Mouse (Mus musculus) kidney, embryonic 14.5 days (tissue): ENCODE measurements around the gene Hmgcl. TPM values are rescaled to one million over a fixed set of nuclear protein-coding genes. Genes with fewer than 3 reads are reported as not detected.

Experiments used
- ATAC-seq: fragments of 200-750 bp; cut with Nextera tagmentation; 2 replicates; pipeline ENCODE4 v1.8.0; 2017; ENCODE audit warnings: moderate number of reproducible peaks, mild to moderate bottlenecking, moderate TSS enrichment, moderate library complexity; ENCODE audit not compliant: low FRiP score, low TSS enrichment
- H3K27ac ChIP-seq: fragments of 300-500 bp; sonication (generic); 2 replicates; pipeline ENCODE4 v1.5.1; 2014; ENCODE audit warnings: low read depth, mild to moderate bottlenecking, low read length, moderate library complexity, mixed read lengths
- H3K27me3 ChIP-seq: fragments of 300-500 bp; sonication (generic); 2 replicates; pipeline ENCODE4 v1.6.1; 2014; ENCODE audit warnings: mild to moderate bottlenecking, low read length; ENCODE audit not compliant: control insufficient read depth, insufficient read depth
- H3K36me3 ChIP-seq: fragments of 300-500 bp; sonication (generic); 2 replicates; pipeline ENCODE4 v1.6.1; 2014; ENCODE audit warnings: low read length, mixed read lengths; ENCODE audit not compliant: control insufficient read depth, insufficient read depth
- H3K4me1 ChIP-seq: fragments of 300-500 bp; sonication (generic); 2 replicates; pipeline ENCODE4 v1.6.1; 2014; ENCODE audit warnings: low read length, mixed read lengths; ENCODE audit not compliant: control insufficient read depth, insufficient read depth
- H3K4me2 ChIP-seq: fragments of 300-500 bp; sonication (generic); replicated peaks from 2 replicates; pipeline ENCODE4 v1.6.1; 2014; ENCODE audit warnings: low read depth, mild to moderate bottlenecking, low read length
- H3K4me3 ChIP-seq: fragments of 300-500 bp; sonication (generic); 2 replicates; pipeline ENCODE4 v1.5.1; 2014; ENCODE audit warnings: mild to moderate bottlenecking, low read length
- H3K9ac ChIP-seq: fragments of 300-500 bp; sonication (generic); 2 replicates; pipeline ENCODE4 v1.6.1; 2014; ENCODE audit warnings: low read depth, mild to moderate bottlenecking, low read length, moderate library complexity
- H3K9me3 ChIP-seq: fragments of 300-500 bp; sonication (generic); 2 replicates; pipeline ENCODE4 v1.6.1; 2016; ENCODE audit warnings: low read length; ENCODE audit not compliant: control insufficient read depth
- WGBS: fragments of 180-500 bp; shearing (Covaris S2); extraction: QIAGEN DNeasy Blood & Tissue Kit; methylation state at CpG from one replicate; pipeline ENCODE4 v1.1.7; 2014; 5-methylcytosine and 5-hydroxymethylcytosine counted together
- polyA plus RNA-seq: library from polyadenylated mRNA; unstranded; fragments of >200 nt; fragmentation: Nextera tagmentation; extraction: Ambion mirVana; gene quantifications from 2 replicates; pipeline ENCODE4 v1.2.1, GENCODE M21; 2014

Hmgcl gene
- polyA plus RNA-seq, 1 experiment from 2014 or later: 81.1 TPM

DNA sequence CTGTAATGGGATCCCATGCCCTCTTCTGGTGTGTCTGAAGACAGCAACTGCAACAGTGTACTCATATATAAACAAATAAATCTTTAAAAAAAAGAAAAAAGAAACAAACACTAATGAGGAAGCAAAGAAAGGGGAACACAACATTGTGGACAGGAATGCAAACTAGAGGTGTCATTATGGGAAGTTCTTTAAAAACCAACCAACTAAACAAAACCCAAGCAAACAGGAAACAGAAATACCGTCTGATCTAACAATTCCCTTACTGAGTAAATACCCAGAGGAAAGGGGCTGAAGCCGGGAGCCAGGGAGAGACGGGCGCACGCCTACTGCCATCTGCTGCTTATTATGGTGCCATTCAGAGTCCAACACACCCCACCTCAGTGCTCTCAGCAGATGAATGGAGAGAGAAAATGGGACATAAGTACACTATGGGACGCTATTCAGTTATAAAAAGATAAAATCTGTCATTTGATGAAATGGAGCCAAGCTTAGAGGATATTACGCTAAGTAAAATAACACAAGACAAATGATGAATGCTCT lies 35.3 kb downstream of the Hmgcl start:
- H3K4me2 ChIP-seq: no peak overlapping the region
- no peak overlapping the region for H3K9ac ChIP-seq
- ATAC-seq: no peak
- no peak overlapping the region for H3K4me3 ChIP-seq
- H3K9me3 ChIP-seq: no peaks in the 10 kb centered on the region
- no peaks in the 10 kb centered on the region for H3K27me3 ChIP-seq
- no peak overlapping the region for H3K27ac ChIP-seq
- H3K4me1 ChIP-seq: peaks cover 9% of the 10 kb centered on the region
- peaks cover 36% of the 10 kb centered on the region for H3K36me3 ChIP-seq
- WGBS: 85% methylated on average over 7 of the region's 7 CpGs

DNA sequence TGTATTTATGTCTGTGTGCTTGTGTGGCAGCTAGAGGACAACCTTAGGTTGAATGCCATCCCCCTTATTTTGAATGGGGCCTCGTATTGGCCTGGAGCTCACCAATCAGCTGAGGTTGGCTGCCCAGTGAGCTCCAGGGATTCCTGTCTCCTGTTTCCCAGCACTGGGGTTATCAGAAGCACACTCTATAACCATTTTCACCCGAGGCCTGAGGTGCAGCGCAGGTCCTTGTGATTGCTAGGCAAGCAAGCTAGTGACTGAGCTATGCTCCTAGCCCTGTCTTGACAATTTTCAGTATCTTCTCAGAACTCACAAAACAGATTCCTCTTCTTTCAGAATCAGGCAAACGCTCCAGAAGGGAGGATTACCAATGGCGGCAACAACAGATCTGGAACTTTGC lies 38.3 kb downstream of the Hmgcl start:
- no peak overlapping the region for H3K27ac ChIP-seq
- 85% methylated on average over 5 of the region's 5 CpGs for WGBS
- H3K9me3 ChIP-seq: no peaks in the 10 kb centered on the region
- H3K4me3 ChIP-seq: no peak overlapping the region
- H3K4me1 ChIP-seq: peaks cover 9% of the 10 kb centered on the region
- peaks cover 19% of the 10 kb centered on the region; the same call in 1 of the 2 replicates for H3K36me3 ChIP-seq
- H3K27me3 ChIP-seq: no peaks in the 10 kb centered on the region
- no peak for ATAC-seq
- H3K4me2 ChIP-seq: no peak overlapping the region
- no peak overlapping the region for H3K9ac ChIP-seq

DNA sequence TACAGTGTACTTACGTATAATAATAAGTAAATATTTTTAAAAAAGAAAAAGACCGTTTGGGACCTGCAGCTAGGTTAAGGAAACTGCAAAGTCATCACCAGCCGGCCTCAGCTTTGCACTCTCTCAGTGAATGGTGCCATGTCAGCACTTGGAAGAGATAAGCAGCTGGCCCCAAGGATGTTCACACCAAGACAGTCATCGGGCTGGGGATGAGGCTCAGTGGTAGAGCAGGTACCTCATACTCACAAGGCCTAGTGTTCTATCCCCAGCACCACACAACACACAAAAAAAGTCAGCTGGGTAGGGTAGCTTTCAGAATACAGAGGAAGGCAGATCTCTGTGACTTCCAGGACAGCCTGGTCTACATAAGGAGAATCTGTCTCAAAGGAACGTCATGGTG lies 38.9 kb downstream of the Hmgcl start:
- no peak for ATAC-seq
- Histone ChIP-seq H3K9me3 (no peaks in the 10 kb centered on the region), H3K27me3 (no peaks in the 10 kb centered on the region), H3K27ac (no peak overlapping the region), H3K9ac (no peak overlapping the region), H3K4me3 (no peak overlapping the region), H3K4me1 (peaks cover 9% of the 10 kb centered on the region), H3K4me2 (no peak overlapping the region), H3K36me3 (peaks cover 19% of the 10 kb centered on the region; the same call in 1 of the 2 replicates)
- WGBS: 90% methylated on average over 5 of the region's 5 CpGs

DNA sequence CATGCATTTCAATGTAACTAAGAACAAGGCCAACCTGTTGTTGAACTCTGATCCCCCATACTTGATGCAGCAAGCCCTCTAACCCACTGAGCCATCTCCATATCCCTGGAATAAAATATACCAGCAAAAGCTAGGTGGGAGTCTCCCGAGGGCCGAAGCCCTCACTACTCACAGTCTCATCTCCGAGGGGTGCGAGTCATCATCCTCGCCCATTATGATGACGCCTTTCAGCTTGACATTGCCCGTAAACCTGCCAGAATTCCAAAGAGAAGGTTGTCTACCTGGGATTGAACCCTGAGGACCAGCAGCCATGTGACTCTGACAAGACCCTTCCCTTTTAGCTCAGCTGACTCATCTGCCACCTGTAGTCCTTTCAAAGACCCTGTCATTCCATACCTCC lies 39.5 kb downstream of the Hmgcl start:
- H3K36me3 ChIP-seq: peaks cover 19% of the 10 kb centered on the region; the same call in 1 of the 2 replicates
- no peaks in the 10 kb centered on the region for H3K27me3 ChIP-seq
- peak overlapping the region; percentile 96; the same call in 1 of the 2 replicates for H3K9ac ChIP-seq
- peak overlapping the region; percentile 88 for H3K4me3 ChIP-seq
- H3K4me2 ChIP-seq: peak overlapping the region; percentile 77
- H3K27ac ChIP-seq: no peak overlapping the region
- H3K4me1 ChIP-seq: peaks cover 9% of the 10 kb centered on the region
- no peak for ATAC-seq
- 89% methylated on average over 7 of the region's 7 CpGs for WGBS
- no peaks in the 10 kb centered on the region for H3K9me3 ChIP-seq

DNA sequence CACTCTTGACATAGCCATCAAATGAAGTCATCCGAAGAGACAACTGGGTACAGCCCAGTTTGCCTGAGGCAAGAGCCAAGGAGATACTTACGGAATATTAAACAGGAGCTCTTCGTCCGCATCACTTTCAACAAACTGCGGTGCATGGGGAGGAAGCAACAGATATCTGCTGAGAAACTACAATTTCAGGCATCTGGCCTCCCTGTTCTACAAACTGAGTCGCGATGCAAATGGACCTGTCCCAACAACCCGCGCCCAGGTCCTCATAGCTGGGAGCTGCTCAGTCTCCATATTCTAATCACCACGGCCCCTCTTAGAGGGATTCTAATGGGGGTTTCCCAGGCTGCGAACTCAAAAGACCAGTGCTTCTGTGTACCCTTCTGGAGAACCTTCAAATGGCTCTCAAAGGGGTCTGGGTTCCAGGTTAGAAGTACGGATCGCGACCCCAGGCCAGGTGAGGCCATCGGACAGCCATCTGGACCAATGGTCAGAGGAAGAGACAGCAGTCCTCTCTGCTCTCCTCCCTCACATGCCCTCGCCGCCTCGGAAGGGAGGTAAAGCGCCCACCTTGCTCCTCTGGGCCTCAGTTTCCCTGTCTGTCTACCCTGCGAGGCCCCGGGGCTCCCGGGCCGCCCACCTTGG lies 40.2 kb downstream of the Hmgcl start:
- Histone ChIP-seq H3K27me3 (no peaks in the 10 kb centered on the region), H3K4me2 (peak overlapping the region; percentile 77), H3K27ac (peak overlapping the region; percentile 68; the same call in 1 of the 2 replicates), H3K9ac (peak overlapping the region; percentile 96), H3K4me1 (peaks cover 9% of the 10 kb centered on the region), H3K9me3 (no peaks in the 10 kb centered on the region), H3K36me3 (peaks cover 19% of the 10 kb centered on the region; the same call in 1 of the 2 replicates), H3K4me3 (peak overlapping the region; percentile 88)
- no peak for ATAC-seq
- WGBS: 6% methylated on average over 23 of the region's 23 CpGs

DNA sequence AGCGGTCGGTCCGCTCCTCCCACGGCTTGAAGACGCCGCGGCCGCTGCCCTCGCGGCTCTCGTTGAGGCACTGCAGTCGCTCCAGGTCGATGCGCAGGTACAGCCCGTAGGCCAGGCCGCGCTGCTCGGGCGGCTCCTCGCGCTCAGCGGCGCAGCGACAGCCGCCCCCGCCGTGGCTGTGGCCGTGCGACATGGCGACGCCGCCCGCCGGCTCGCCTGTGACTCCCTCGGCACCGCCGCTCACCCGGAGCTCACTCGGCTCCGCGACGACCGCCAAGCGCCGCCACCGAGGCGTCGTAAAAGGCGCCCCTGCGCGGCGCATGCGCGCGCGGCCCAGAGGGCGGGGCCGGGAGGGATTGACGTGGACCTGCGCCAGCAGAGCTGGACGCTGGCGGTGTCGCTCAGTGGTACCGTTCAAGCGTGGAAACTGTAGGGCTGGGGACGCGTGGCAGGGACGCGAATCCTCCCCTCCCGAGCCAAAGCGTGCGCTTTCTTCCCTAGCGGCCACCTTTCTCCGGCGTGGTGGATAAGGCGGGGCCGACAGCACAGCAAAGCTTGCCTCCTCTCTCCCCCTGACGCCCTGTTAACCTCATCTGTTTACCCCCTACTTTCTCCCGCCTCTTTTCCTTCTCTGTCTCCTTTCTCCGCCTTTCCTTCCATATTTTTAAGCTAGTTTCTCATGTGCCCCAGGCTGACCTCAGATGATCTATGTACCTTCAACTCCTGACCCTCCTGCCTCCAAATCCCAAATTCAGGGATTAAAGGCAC lies 40.9 kb downstream of the Hmgcl start, which contains the start of gene Pithd1:
TSS of gene Pithd1 (minus strand) at position 322 of the 768 bp plus-strand sequence.
- ATAC-seq: peak; percentile 94
- Histone ChIP-seq H3K27me3 (no peaks in the 10 kb centered on the region), H3K4me1 (peaks cover 9% of the 10 kb centered on the region), H3K9ac (peak within 1 kb of the TSS; percentile 96), H3K4me3 (peak within 1 kb of the TSS; percentile 88), H3K4me2 (peak within 1 kb of the TSS; percentile 77), H3K36me3 (peaks cover 17% of the 10 kb centered on the region; the same call in 1 of the 2 replicates), H3K27ac (peak within 1 kb of the TSS; percentile 86), H3K9me3 (no peaks in the 10 kb centered on the region)
- WGBS: under 1% methylated on average over 65 of the region's 81 CpGs

DNA sequence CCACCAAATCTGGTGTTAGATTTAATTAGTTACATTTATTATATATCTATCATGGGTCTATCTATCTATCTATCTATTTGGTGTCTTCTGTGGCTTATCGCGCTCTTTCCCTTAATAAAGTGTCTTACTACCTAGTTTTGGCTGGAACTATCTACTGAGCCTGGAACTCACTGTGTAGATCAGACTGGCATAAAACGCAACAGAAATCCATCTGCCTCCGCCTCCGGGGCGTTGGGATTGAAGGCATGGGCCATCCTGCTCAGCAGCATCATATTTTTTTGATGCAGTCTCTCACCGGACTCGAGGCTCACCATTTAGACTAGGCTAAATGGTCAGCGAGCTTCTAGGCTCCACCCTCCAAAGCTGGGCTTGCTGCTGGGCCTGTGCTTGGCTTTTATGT lies 41.5 kb downstream of the Hmgcl start:
- Histone ChIP-seq H3K4me2 (peak overlapping the region; percentile 77), H3K27ac (peak overlapping the region; percentile 86), H3K9ac (peak overlapping the region; percentile 96; the same call in 1 of the 2 replicates), H3K4me1 (peaks cover 9% of the 10 kb centered on the region), H3K36me3 (peaks cover 17% of the 10 kb centered on the region; the same call in 1 of the 2 replicates), H3K9me3 (no peaks in the 10 kb centered on the region), H3K27me3 (no peaks in the 10 kb centered on the region), H3K4me3 (peak overlapping the region; percentile 88)
- ATAC-seq: no peak
- WGBS: 63% methylated on average over 9 of the region's 9 CpGs

DNA sequence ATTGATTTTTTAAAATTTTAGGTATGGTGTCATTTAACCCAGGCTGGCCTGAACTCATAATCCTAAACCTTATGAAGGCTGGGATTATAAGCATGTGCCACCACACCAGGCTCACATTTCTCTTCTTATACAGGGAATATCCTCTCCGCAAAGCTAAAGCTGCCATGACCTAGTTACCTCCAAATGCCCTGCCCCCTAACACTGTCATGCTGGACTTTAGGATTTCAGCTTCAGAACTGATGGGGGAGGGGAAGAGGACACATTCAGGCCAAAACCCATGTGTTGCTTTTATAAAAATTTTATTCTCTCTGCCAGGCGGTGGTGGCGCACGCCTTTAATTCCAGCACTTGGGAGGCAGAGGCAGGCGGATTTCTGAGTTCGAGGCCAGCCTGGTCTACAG lies 47.7 kb downstream of the Hmgcl start:
- Histone ChIP-seq H3K9ac (no peak overlapping the region), H3K4me3 (no peak overlapping the region), H3K27ac (no peak overlapping the region), H3K4me2 (no peak overlapping the region), H3K36me3 (no peaks in the 10 kb centered on the region), H3K9me3 (peaks cover 9% of the 10 kb centered on the region; the same call in 1 of the 2 replicates), H3K27me3 (no peaks in the 10 kb centered on the region), H3K4me1 (no peaks in the 10 kb centered on the region)
- ATAC-seq: no peak
- 96% methylated on average over 6 of the region's 6 CpGs for WGBS
